Mouse (Mus musculus) liver, embryonic 11.5 days (tissue): ENCODE measurements around the gene Ankrd2. TPM values are rescaled to one million over a fixed set of nuclear protein-coding genes. Genes with fewer than 3 reads are reported as not detected.
A peak's percentile ranks its signal among the peaks of the same experiment; 100 is the strongest.
"Not testable (repeated sequence)": the region's sequence is repeated elsewhere in the genome, so short reads cannot be mapped to it uniquely, and the experiment has no call there.

Source experiments
- ATAC-seq: fragments of 200-750 bp; cut with Nextera tagmentation; replicated peaks from 2 replicates; pipeline ENCODE4 v1.8.0; 2017; ENCODE audit warnings: moderate number of reproducible peaks, mild to moderate bottlenecking, moderate TSS enrichment, moderate library complexity; ENCODE audit not compliant: low FRiP score
- DNase-seq: peaks from one replicate; pipeline ENCODE4 v3.0.0-alpha.2; 2017; ENCODE audit warnings: low spot score
- H3K27ac ChIP-seq: fragments of 300-500 bp; sonication (generic); 2 replicates; pipeline ENCODE4 v1.5.1; 2014; ENCODE audit warnings: mild to moderate bottlenecking, low read depth, low read length, control low read depth
- H3K27me3 ChIP-seq: fragments of 300-500 bp; sonication (generic); replicated peaks from 2 replicates; pipeline ENCODE4 v1.6.1; 2014; ENCODE audit warnings: low read length, mixed read lengths; ENCODE audit not compliant: control insufficient read depth, insufficient read depth
- H3K36me3 ChIP-seq: fragments of 300-500 bp; sonication (generic); 2 replicates; pipeline ENCODE4 v1.6.1; 2014; ENCODE audit warnings: mild to moderate bottlenecking, low read length, moderate library complexity, mixed read lengths; ENCODE audit not compliant: control insufficient read depth, insufficient read depth
- H3K4me1 ChIP-seq: fragments of 300-500 bp; sonication (generic); replicated peaks from 2 replicates; pipeline ENCODE4 v1.6.1; 2014; ENCODE audit warnings: low read length, mixed read lengths; ENCODE audit not compliant: control insufficient read depth, insufficient read depth
- H3K4me2 ChIP-seq: fragments of 300-500 bp; sonication (generic); 2 replicates; pipeline ENCODE4 v1.6.1; 2014; ENCODE audit warnings: mild to moderate bottlenecking, control low read depth, moderate library complexity
- H3K4me3 ChIP-seq: fragments of 300-500 bp; sonication (generic); 2 replicates; pipeline ENCODE4 v1.5.1; 2014; ENCODE audit warnings: low read depth, low read length, control low read depth
- H3K9ac ChIP-seq: fragments of 300-500 bp; sonication (generic); 2 replicates; pipeline ENCODE4 v1.6.1; 2014; ENCODE audit warnings: low read depth, low read length, control low read depth
- H3K9me3 ChIP-seq: fragments of 300-500 bp; sonication (generic); 2 replicates; pipeline ENCODE4 v1.6.1; 2016; ENCODE audit warnings: low read length, inconsistent platforms, mixed read lengths; ENCODE audit not compliant: control insufficient read depth
- WGBS: fragments of 180-500 bp; shearing (Covaris S2); extraction: QIAGEN DNeasy Blood & Tissue Kit; methylation state at CpG from one replicate; pipeline ENCODE4 v1.1.7; 2014; 5-methylcytosine and 5-hydroxymethylcytosine counted together
- polyA plus RNA-seq: library from polyadenylated mRNA; unstranded; fragments of >200 nt; fragmentation: Nextera tagmentation; extraction: Ambion mirVana; gene quantifications from 2 replicates; pipeline ENCODE4 v1.2.1, GENCODE M21; 2014

The Ankrd2 gene
- polyA plus RNA-seq, 1 experiment from 2014 or later: not detected

- no peaks in the 10 kb centered on the region; the same call in 1 of the 2 replicates for H3K36me3 ChIP-seq
- H3K4me2 ChIP-seq: no peak overlapping the region
- H3K9me3 ChIP-seq: no peaks in the 10 kb centered on the region
- 79% methylated on average over 11 of the region's 11 CpGs for WGBS
- no peak for DNase-seq
- H3K27ac ChIP-seq: no peak overlapping the region
- H3K9ac ChIP-seq: no peak overlapping the region
- H3K4me1 ChIP-seq: peaks cover 2% of the 10 kb centered on the region; the same call in 1 of the 2 replicates
- ATAC-seq: no peak
- no peak overlapping the region for H3K4me3 ChIP-seq
- H3K27me3 ChIP-seq: no peaks in the 10 kb centered on the region
Observed at GRCm38 (mm10) chr19:42080469-42080868, 44.7 kb downstream of the Ankrd2 start.

- H3K4me2 ChIP-seq, H3K4me3 ChIP-seq, H3K27me3 ChIP-seq, H3K36me3 ChIP-seq, DNase-seq, ATAC-seq, H3K27ac ChIP-seq, H3K9ac ChIP-seq, H3K4me1 ChIP-seq, H3K9me3 ChIP-seq: not testable (repeated sequence)
- WGBS: 84% methylated on average over 5 of the region's 5 CpGs
Observed at GRCm38 (mm10) chr19:42081613-42082012, 45.8 kb downstream of the Ankrd2 start.

- Histone ChIP-seq H3K27ac (no peak overlapping the region), H3K4me3 (peak overlapping the region; percentile 60), H3K4me2 (peak overlapping the region; percentile 80), H3K4me1 (peaks cover 18% of the 10 kb centered on the region), H3K9me3 (no peaks in the 10 kb centered on the region), H3K27me3 (no peaks in the 10 kb centered on the region), H3K9ac (peak overlapping the region; percentile 61), H3K36me3 (no peaks in the 10 kb centered on the region)
- DNase-seq (no peak), ATAC-seq (no peak)
- 13% methylated on average over 10 of the region's 10 CpGs for WGBS
Observed at GRCm38 (mm10) chr19:42085690-42086089, 49.9 kb downstream of the Ankrd2 start.

GRCm38 (mm10) chr19:42086166-42086565, 50.4 kb downstream of the Ankrd2 start, which contains the start of gene Morn4:
Gene Morn4, minus strand, starts transcription at chr19:42086357.
- 1% methylated on average over 21 of the region's 21 CpGs for WGBS

GRCm38 (mm10) chr19:42089103-42089747, 53.4 kb downstream of the Ankrd2 start:
- H3K27ac ChIP-seq: peak overlapping the region; percentile 84
- peak overlapping the region; percentile 96 for H3K4me3 ChIP-seq
- peaks cover 25% of the 10 kb centered on the region for H3K4me1 ChIP-seq
- DNase-seq (peak; percentile 54), ATAC-seq (no peak)
- H3K36me3 ChIP-seq: peaks cover 4% of the 10 kb centered on the region; the same call in 1 of the 2 replicates
- H3K9ac ChIP-seq: peak overlapping the region; percentile 44
- 19% methylated on average over 14 of the region's 14 CpGs for WGBS
- H3K4me2 ChIP-seq: peak overlapping the region; percentile 73
- no peaks in the 10 kb centered on the region for H3K9me3 ChIP-seq
- no peaks in the 10 kb centered on the region for H3K27me3 ChIP-seq

More at GRCm38 (mm10) chr19:42086166-42086565, 50.4 kb downstream of the Ankrd2 start, which contains the start of gene Morn4:
- peak; percentile 69 for ATAC-seq
- no peaks in the 10 kb centered on the region for H3K27me3 ChIP-seq
- H3K9me3 ChIP-seq: no peaks in the 10 kb centered on the region
- H3K9ac ChIP-seq: peak within 1 kb of the TSS; percentile 61
- no peak within 1 kb of the TSS for H3K27ac ChIP-seq
- H3K4me1 ChIP-seq: peaks cover 19% of the 10 kb centered on the region
- peak within 1 kb of the TSS; percentile 80 for H3K4me2 ChIP-seq
- peak; percentile 85 for DNase-seq
- no peaks in the 10 kb centered on the region for H3K36me3 ChIP-seq
- H3K4me3 ChIP-seq: peak within 1 kb of the TSS; percentile 60

- no peaks in the 10 kb centered on the region for H3K27me3 ChIP-seq
- H3K36me3 ChIP-seq: peaks cover 4% of the 10 kb centered on the region; the same call in 1 of the 2 replicates
- DNase-seq (peak; percentile 96), ATAC-seq (peak; percentile 96)
- H3K9ac ChIP-seq: peak within 1 kb of the TSS; percentile 85
- H3K9me3 ChIP-seq: no peaks in the 10 kb centered on the region
- H3K4me2 ChIP-seq: peak within 1 kb of the TSS; percentile 88
- under 1% methylated on average over 55 of the region's 55 CpGs for WGBS
- peak within 1 kb of the TSS; percentile 96 for H3K4me3 ChIP-seq
- peak within 1 kb of the TSS; percentile 84 for H3K27ac ChIP-seq
- peaks cover 25% of the 10 kb centered on the region for H3K4me1 ChIP-seq
Observed at GRCm38 (mm10) chr19:42089748-42090595, 54.2 kb downstream of the Ankrd2 start, which contains the start of gene Pi4k2a. Gene Pi4k2a, plus strand, starts transcription at chr19:42090470.

- H3K4me3 ChIP-seq: peak overlapping the region; percentile 96
- peaks cover 4% of the 10 kb centered on the region; the same call in 1 of the 2 replicates for H3K36me3 ChIP-seq
- H3K9ac ChIP-seq: peak overlapping the region; percentile 85
- H3K27ac ChIP-seq: peak overlapping the region; percentile 73
- H3K27me3 ChIP-seq: no peaks in the 10 kb centered on the region
- WGBS: under 1% methylated on average over 52 of the region's 52 CpGs
- H3K9me3 ChIP-seq: no peaks in the 10 kb centered on the region
- H3K4me1 ChIP-seq: peaks cover 22% of the 10 kb centered on the region
- peak overlapping the region; percentile 88 for H3K4me2 ChIP-seq
- DNase-seq: peak; percentile 65
- peak; percentile 37 for ATAC-seq
Observed at GRCm38 (mm10) chr19:42090637-42091141, 54.9 kb downstream of the Ankrd2 start.
